Mouse (Mus musculus): ENCODE data around the gene Ogn. TPM values are rescaled to one million over a fixed set of nuclear protein-coding genes. Genes with fewer than 3 reads are reported as not detected.

Ogn gene
- total and polyA plus RNA-seq, 3 experiments: 0.04 to 0.06 TPM; not detected in 1

GRCm38 (mm10) chr13:49603603-49604002 lies 4.2 kb upstream of the Ogn start:
- Histone ChIP-seq H3K79me2 (ENCODE audit: control insufficient read depth, insufficient read depth, low read length, poor library complexity) (no peaks in the 10 kb centered on the region), H3K9ac (ENCODE audit: control insufficient read depth, low read depth, low read length, poor library complexity, severe bottlenecking) (no peak overlapping the region), H3K4me1 (ENCODE audit: control insufficient read depth in 1 of 2, insufficient read depth in 2 of 2, low read length in 2 of 2) (no peaks in the 10 kb centered on the region), H3K27me3 (ENCODE audit: control insufficient read depth in 1 of 2, insufficient read depth in 2 of 2, low read length in 2 of 2) (no peaks in the 10 kb centered on the region), H3K4me3 (ENCODE audit: control insufficient read depth in 1 of 2, insufficient read depth in 1 of 2, low read depth in 2 of 2, low read length in 2 of 2) (no peak overlapping the region), H3K9me3 (replicated peaks; ENCODE audit: insufficient read depth, low read length) (no peaks in the 10 kb centered on the region), H3K36me3 (ENCODE audit: control insufficient read depth in 1 of 2, insufficient read depth in 2 of 2, low read length in 2 of 2) (no peaks in the 10 kb centered on the region), H3K27ac (ENCODE audit: control insufficient read depth, low read depth, low read length) (no peak overlapping the region)
- DNase-seq (ENCODE audit: low read depth, low spot score): no peak
- TF ChIP-seq ZMIZ1 (IDR thresholded peaks at IDR 0.05; ENCODE audit: low read depth, low read length) (no peak), KAT2A (conservative IDR thresholded peaks at IDR 0.05; ENCODE audit: low read depth, low read length) (no peak), MAZ (IDR thresholded peaks at IDR 0.05; ENCODE audit: low read depth, low read length) (no peak), RAD21 (IDR thresholded peaks at IDR 0.05; ENCODE audit: low read depth, low read length) (no peak), JUND (IDR thresholded peaks at IDR 0.05; ENCODE audit: low read depth, low read length) (no peak), ZC3H11A (IDR thresholded peaks at IDR 0.05; ENCODE audit: low read depth, low read length) (no peak), EP300 (IDR thresholded peaks at IDR 0.05; ENCODE audit: low read depth in 1 of 2, low read length in 2 of 2) (no peak), HCFC1 (IDR thresholded peaks at IDR 0.05; ENCODE audit: low read depth, low read length) (no peak), POLR2AphosphoS5 (IDR thresholded peaks at IDR 0.05; ENCODE audit: borderline replicate concordance, low read depth, low read length) (no peak), CHD2 (IDR thresholded peaks at IDR 0.05; ENCODE audit: low read length) (no peak)

GRCm38 (mm10) chr13:49608589-49609322 lies 910 bp downstream of the Ogn start:
- Histone ChIP-seq H3K79me2 (ENCODE audit: control insufficient read depth, insufficient read depth, low read length, poor library complexity) (no peaks in the 10 kb centered on the region), H3K4me3 (ENCODE audit: control insufficient read depth in 1 of 2, insufficient read depth in 1 of 2, low read depth in 2 of 2, low read length in 2 of 2) (no peak overlapping the region), H3K27me3 (ENCODE audit: control insufficient read depth in 1 of 2, insufficient read depth in 2 of 2, low read length in 2 of 2) (no peaks in the 10 kb centered on the region), H3K27ac (ENCODE audit: control insufficient read depth, low read depth, low read length) (no peak overlapping the region), H3K9ac (ENCODE audit: control insufficient read depth, low read depth, low read length, poor library complexity, severe bottlenecking) (no peak overlapping the region), H3K36me3 (ENCODE audit: control insufficient read depth in 1 of 2, insufficient read depth in 2 of 2, low read length in 2 of 2) (peaks cover 0 to 2% of the 10 kb centered on the region in 2 experiments; a peak in 2 of 4 replicates), H3K4me1 (ENCODE audit: control insufficient read depth in 1 of 2, insufficient read depth in 2 of 2, low read length in 2 of 2) (peaks cover 0 to 6% of the 10 kb centered on the region in 2 experiments; a peak in 1 of 4 replicates), H3K9me3 (replicated peaks; ENCODE audit: insufficient read depth, low read length) (no peaks in the 10 kb centered on the region)
- DNase-seq (ENCODE audit: low read depth, low spot score): no peak
- no peak for TF ChIP-seq RCOR1 (IDR thresholded peaks at IDR 0.05; ENCODE audit: low read depth, low read length)
- no peak for TF ChIP-seq NRF1 (IDR thresholded peaks at IDR 0.05; ENCODE audit: insufficient read depth, low read depth, low read length, poor library complexity, severe bottlenecking)
- no peak for TF ChIP-seq CHD2 (IDR thresholded peaks at IDR 0.05; ENCODE audit: low read length)
- TF ChIP-seq NELFE (IDR thresholded peaks at IDR 0.05; ENCODE audit: low read depth, low read length): no peak

GRCm38 (mm10) chr13:49617021-49617420 lies 9.2 kb downstream of the Ogn start:
- Histone ChIP-seq H3K4me1 (ENCODE audit: control insufficient read depth in 1 of 2, insufficient read depth in 2 of 2, low read length in 2 of 2) (peaks cover 4 to 21% of the 10 kb centered on the region in 2 experiments; a peak in 3 of 4 replicates), H3K79me2 (ENCODE audit: control insufficient read depth, insufficient read depth, low read length, poor library complexity) (no peaks in the 10 kb centered on the region), H3K27me3 (ENCODE audit: control insufficient read depth in 1 of 2, insufficient read depth in 2 of 2, low read length in 2 of 2) (no peaks in the 10 kb centered on the region), H3K9me3 (replicated peaks; ENCODE audit: insufficient read depth, low read length) (no peaks in the 10 kb centered on the region), H3K9ac (ENCODE audit: control insufficient read depth, low read depth, low read length, poor library complexity, severe bottlenecking) (no peak overlapping the region), H3K27ac (ENCODE audit: control insufficient read depth, low read depth, low read length) (no peak overlapping the region), H3K4me3 (ENCODE audit: control insufficient read depth in 1 of 2, insufficient read depth in 1 of 2, low read depth in 2 of 2, low read length in 2 of 2) (no peak overlapping the region), H3K36me3 (ENCODE audit: control insufficient read depth in 1 of 2, insufficient read depth in 2 of 2, low read length in 2 of 2) (peaks cover 0 to 25% of the 10 kb centered on the region in 2 experiments; a peak in 2 of 4 replicates)
- DNase-seq (ENCODE audit: low read depth, low spot score): peak; percentile 30
- TF ChIP-seq TCF12 (IDR thresholded peaks at IDR 0.05; ENCODE audit: low read depth, low read length) (peak; percentile 62), POLR2A (IDR thresholded peaks at IDR 0.05; ENCODE audit: control insufficient read depth in 1 of 2, insufficient read depth in 1 of 2, low read depth in 1 of 2, low read length in 2 of 2, poor library complexity in 1 of 2) (no peak), GATA1 (IDR thresholded peaks at IDR 0.05; ENCODE audit: low read depth, low read length) (peak; percentile 58; the same call in 1 of the 2 replicates), CTCF (IDR thresholded peaks at IDR 0.05 in 2 of 3, conservative IDR thresholded peaks at IDR 0.05 in 1 of 3; ENCODE audit: control insufficient read depth in 1 of 3, insufficient read depth in 1 of 3, low read depth in 2 of 3, low read length in 3 of 3, poor library complexity in 1 of 3, severe bottlenecking in 1 of 3) (no peak), SIN3A (IDR thresholded peaks at IDR 0.05; ENCODE audit: low read length) (peak; percentile 28; the same call in 1 of the 2 replicates), MYB (IDR thresholded peaks at IDR 0.05; ENCODE audit: low read depth, low read length) (no peak), EP300 (IDR thresholded peaks at IDR 0.05; ENCODE audit: low read depth in 1 of 2, low read length in 2 of 2) (peak in 1 of 2 experiments; percentile 38; a peak in 1 of 4 replicates), MYC (IDR thresholded peaks at IDR 0.05; ENCODE audit: low read depth, low read length) (no peak), ETS1 (IDR thresholded peaks at IDR 0.05; ENCODE audit: low read depth, low read length) (0 out of 2 replicates have a peak, but pooled peaks have one; percentile 30), ELF1 (IDR thresholded peaks at IDR 0.05; ENCODE audit: low read depth, low read length) (no peak), KAT2A (conservative IDR thresholded peaks at IDR 0.05; ENCODE audit: low read depth, low read length) (no peak), MXI1 (IDR thresholded peaks at IDR 0.05; ENCODE audit: low read depth, low read length) (peak; percentile 34)

Data from MEL (cell line).